Mouse (Mus musculus) limb, embryonic 13.5 days (tissue): ENCODE measurements around the gene Enpp4. TPM values are rescaled to one million over a fixed set of nuclear protein-coding genes. Genes with fewer than 3 reads are reported as not detected.

ENCODE experiments used
- ATAC-seq: fragments of 200-750 bp; cut with Nextera tagmentation; 2 replicates; pipeline ENCODE4 v1.8.0; 2017; ENCODE audit warnings: low read depth, moderate number of reproducible peaks, moderate TSS enrichment; ENCODE audit not compliant: low FRiP score
- H3K27ac ChIP-seq: fragments of 300-500 bp; sonication (generic); 2 replicates; pipeline ENCODE4 v1.5.1; 2015; ENCODE audit warnings: inconsistent platforms, mild to moderate bottlenecking, moderate library complexity
- H3K27me3 ChIP-seq: fragments of 300-500 bp; sonication (generic); 2 replicates; pipeline ENCODE4 v1.6.1; 2015; ENCODE audit warnings: mild to moderate bottlenecking, inconsistent platforms
- H3K36me3 ChIP-seq: fragments of 300-500 bp; sonication (generic); 2 replicates; pipeline ENCODE4 v1.6.1; 2015; ENCODE audit warnings: inconsistent platforms, mild to moderate bottlenecking, moderate library complexity
- H3K4me1 ChIP-seq: fragments of 300-500 bp; sonication (generic); 2 replicates; pipeline ENCODE4 v1.6.1; 2015; ENCODE audit warnings: inconsistent platforms
- H3K4me2 ChIP-seq: fragments of 300-500 bp; sonication (generic); replicated peaks from 2 replicates; pipeline ENCODE4 v1.6.1; 2015; ENCODE audit warnings: inconsistent platforms, mild to moderate bottlenecking, moderate library complexity
- H3K4me3 ChIP-seq: fragments of 300-500 bp; sonication (generic); 2 replicates; pipeline ENCODE4 v1.5.1; 2015; ENCODE audit warnings: moderate library complexity, mild to moderate bottlenecking, inconsistent platforms
- H3K9ac ChIP-seq: fragments of 300-500 bp; sonication (generic); 2 replicates; pipeline ENCODE4 v1.6.1; 2015; ENCODE audit warnings: mild to moderate bottlenecking, inconsistent platforms
- H3K9me3 ChIP-seq: fragments of 300-500 bp; sonication (generic); 2 replicates; pipeline ENCODE4 v1.6.1; 2016; ENCODE audit warnings: inconsistent platforms
- WGBS: fragments of 180-500 bp; shearing (Covaris S2); methylation state at CpG from one replicate; pipeline ENCODE4 v1.1.7; 2015; 5-methylcytosine and 5-hydroxymethylcytosine counted together
- polyA plus RNA-seq: library from polyadenylated mRNA; unstranded; fragments of >200 nt; fragmentation: Nextera tagmentation; extraction: Ambion mirVana; gene quantifications from 2 replicates; pipeline ENCODE4 v1.2.1, GENCODE M21; 2015

The Enpp4 gene
- polyA plus RNA-seq = 5.4 TPM in 2 replicates

DNA sequence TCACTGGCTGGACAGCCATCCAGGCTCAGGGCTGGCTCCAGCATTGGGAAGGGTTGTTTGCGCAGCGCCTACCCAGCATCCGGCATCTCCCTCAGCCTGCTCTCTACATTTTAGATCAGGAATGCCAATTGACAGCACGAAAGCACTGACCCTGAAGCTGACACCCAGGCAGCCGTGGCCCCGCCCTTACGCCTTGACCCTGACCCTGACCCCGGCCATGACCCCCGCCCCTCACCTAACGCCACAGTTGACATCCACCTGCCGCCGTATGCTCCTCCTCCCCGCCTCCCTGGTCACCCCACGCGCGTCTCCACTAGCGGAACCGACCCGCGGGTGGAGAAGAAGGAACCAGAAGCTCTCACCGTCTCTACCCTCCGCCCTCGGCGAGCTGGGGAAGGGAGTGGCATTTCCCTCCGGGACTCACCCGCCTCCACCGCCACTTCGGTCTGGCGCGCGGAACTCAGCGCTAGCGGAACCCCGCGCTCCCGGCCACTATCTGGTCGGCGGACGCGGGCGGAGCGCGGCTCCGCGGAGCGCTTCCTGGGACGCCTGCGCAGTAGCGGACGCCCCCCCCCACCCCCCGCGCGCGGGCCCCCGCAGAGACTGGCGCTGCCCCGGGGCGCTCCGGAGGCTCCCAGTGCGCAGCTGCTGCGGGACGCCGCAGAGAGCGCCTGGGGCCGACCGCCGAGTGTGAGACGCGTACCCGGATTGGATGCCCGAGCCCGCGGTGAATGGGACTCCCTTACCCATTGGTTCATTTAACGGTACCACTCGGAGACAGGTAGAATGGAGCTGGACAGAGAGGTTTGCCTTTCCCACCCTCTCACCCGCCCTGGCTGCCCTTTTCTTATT is at the start of gene Enpp4:
Enpp4 (minus strand) TSS at position 523 of the 852 bp plus-strand sequence.
- Histone ChIP-seq H3K27ac (no peak within 1 kb of the TSS), H3K9ac (peak within 1 kb of the TSS; percentile 72), H3K4me3 (peak within 1 kb of the TSS; percentile 73), H3K36me3 (no peaks in the 10 kb centered on the region), H3K4me1 (peaks cover 13% of the 10 kb centered on the region), H3K27me3 (peaks cover 9% of the 10 kb centered on the region; the same call in 1 of the 2 replicates), H3K9me3 (no peaks in the 10 kb centered on the region), H3K4me2 (peak within 1 kb of the TSS; percentile 92)
- peak; percentile 90 for ATAC-seq
- WGBS = under 1% methylated on average over 63 of the region's 76 CpGs

DNA sequence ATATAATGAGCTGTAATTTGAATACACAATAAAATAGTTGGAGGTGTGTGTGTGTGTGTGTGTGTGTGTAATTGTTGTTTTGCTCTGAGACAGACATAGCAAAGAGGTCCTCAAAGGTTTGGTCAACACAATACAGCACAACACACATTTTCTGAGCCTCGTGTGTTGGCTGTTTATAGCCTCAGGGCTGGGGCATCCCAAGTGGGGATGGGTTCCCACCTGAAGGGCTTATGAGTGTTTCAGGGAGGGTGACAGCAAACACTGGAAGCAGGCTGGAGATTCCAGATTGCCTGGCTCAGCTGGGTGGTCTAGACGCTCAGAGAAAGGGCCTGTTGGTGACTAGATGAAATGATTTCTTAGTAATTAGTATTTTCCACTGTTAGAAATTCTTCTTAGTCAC is 49.6 kb upstream of the Enpp4 start:
- no peak overlapping the region for H3K9ac ChIP-seq
- ATAC-seq = no peak
- H3K9me3 ChIP-seq = no peaks in the 10 kb centered on the region
- no peak overlapping the region for H3K27ac ChIP-seq
- H3K27me3 ChIP-seq = no peaks in the 10 kb centered on the region
- no peaks in the 10 kb centered on the region for H3K36me3 ChIP-seq
- H3K4me3 ChIP-seq = no peak overlapping the region
- peaks cover 6% of the 10 kb centered on the region; the same call in 1 of the 2 replicates for H3K4me1 ChIP-seq
- H3K4me2 ChIP-seq = no peak overlapping the region
- WGBS = 50% methylated on average over 2 of the region's 2 CpGs

DNA sequence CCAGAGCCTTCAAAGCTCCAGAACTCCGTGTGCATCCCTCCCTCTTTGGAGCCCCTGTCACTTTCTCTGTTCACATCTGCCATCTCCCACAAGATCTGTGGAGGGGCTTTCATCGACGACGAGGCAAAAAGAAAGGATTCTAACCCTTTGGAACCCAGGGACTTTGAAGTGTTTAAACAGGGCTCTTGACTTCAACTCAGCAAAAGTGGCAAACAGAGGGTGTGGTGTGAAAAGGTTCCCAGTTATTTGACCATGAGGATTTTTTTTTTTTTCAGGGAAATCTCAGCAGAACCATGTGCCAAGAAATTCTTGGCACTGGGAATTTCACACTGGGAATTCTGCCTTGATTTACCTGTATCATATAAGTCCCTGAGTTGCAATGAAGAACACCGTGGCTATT is 48.3 kb upstream of the Enpp4 start:
- Histone ChIP-seq H3K4me1 (peaks cover 6% of the 10 kb centered on the region; the same call in 1 of the 2 replicates), H3K27ac (no peak overlapping the region), H3K27me3 (no peaks in the 10 kb centered on the region), H3K4me3 (no peak overlapping the region), H3K4me2 (no peak overlapping the region), H3K36me3 (no peaks in the 10 kb centered on the region), H3K9me3 (no peaks in the 10 kb centered on the region), H3K9ac (no peak overlapping the region)
- ATAC-seq = no peak
- 28% methylated on average over 5 of the region's 5 CpGs for WGBS

DNA sequence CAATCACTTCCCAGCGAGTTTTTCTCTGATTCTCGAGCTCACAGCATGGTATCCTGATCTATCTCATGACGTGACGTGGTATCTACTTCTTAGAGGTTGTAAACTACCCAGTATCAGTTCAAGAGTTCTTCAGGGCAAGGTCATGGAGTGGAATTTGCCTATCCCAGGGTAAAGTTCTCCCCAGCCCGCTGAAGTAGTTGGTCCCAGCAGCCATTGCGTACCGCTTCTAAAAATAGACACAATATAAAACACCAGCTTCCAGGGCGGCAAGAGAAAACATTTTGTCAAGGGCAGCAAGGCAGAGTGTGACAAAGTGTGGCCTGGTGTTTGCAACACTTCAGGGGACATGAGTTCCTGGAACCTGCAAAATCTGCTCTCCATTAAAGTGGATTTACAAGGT is 46.3 kb upstream of the Enpp4 start:
- Histone ChIP-seq H3K4me1 (peaks cover 18% of the 10 kb centered on the region; the same call in 1 of the 2 replicates), H3K4me3 (no peak overlapping the region), H3K27me3 (no peaks in the 10 kb centered on the region), H3K4me2 (no peak overlapping the region), H3K9me3 (no peaks in the 10 kb centered on the region), H3K9ac (no peak overlapping the region), H3K27ac (no peak overlapping the region), H3K36me3 (no peaks in the 10 kb centered on the region)
- 63% methylated on average over 8 of the region's 8 CpGs for WGBS
- no peak for ATAC-seq

DNA sequence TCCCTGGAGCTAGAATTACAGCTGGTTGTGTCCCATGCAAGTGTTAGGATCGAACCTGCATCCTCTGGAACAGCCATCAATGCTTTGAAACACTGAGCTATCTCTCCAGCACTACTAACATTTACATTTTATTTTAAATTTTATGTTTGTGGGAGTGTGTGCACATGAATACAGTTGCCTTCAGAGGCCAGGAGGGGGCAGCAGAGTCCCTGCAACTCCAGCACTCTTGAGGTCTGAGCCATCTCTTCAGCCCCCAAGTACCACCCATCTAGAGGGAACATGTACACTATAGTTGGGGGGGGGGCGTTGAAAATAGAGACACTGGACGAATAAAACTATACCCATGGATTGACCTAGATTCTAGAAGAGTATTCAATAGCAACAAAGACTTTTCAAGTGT is 45.5 kb upstream of the Enpp4 start:
- Histone ChIP-seq H3K4me3 (no peak overlapping the region), H3K9ac (no peak overlapping the region), H3K4me2 (no peak overlapping the region), H3K36me3 (no peaks in the 10 kb centered on the region), H3K4me1 (peaks cover 18% of the 10 kb centered on the region; the same call in 1 of the 2 replicates), H3K9me3 (no peaks in the 10 kb centered on the region), H3K27ac (no peak overlapping the region), H3K27me3 (no peaks in the 10 kb centered on the region)
- ATAC-seq = no peak
- 75% methylated on average over 3 of the region's 3 CpGs for WGBS

DNA sequence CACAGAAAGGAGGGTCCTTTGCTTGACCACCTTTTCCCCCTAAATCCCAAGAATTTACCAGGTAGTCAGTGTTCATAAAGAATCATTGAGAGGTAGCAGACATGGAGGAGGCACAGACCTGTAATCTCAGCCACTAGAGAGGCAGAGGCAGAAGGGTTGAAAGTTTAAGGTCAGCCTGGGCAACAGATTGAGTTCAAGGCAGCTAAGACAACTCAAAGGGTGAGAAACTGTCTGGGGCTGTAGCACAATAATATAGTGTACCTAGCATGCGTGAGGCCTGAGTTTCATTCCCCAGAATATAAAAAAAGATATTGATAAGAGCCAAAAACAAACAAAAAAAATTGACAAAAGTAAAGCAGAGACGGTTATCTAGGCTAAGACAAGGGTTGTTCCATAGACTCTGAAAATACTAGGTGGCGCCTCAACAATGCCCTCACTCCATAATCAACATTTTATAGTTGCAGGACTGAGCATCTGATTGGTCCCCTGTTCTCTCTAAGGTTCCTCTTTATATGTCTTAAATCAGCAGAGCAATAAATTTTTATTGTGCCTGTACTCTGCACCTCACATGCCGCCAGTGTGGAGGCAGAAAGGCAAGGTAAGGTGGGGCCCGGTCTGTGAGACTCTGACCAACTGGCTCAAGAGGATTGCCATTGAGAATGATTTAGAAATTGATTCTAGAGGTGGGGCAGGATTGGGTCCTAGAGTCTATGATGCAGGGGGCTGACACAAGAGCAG is 42.7 kb upstream of the Enpp4 start:
- Histone ChIP-seq H3K27me3 (no peaks in the 10 kb centered on the region), H3K9me3 (no peaks in the 10 kb centered on the region), H3K4me2 (no peak overlapping the region), H3K9ac (no peak overlapping the region), H3K36me3 (no peaks in the 10 kb centered on the region), H3K27ac (no peak overlapping the region), H3K4me1 (peaks cover 18% of the 10 kb centered on the region; the same call in 1 of the 2 replicates), H3K4me3 (no peak overlapping the region)
- WGBS = 44% methylated on average over 5 of the region's 5 CpGs
- no peak for ATAC-seq

DNA sequence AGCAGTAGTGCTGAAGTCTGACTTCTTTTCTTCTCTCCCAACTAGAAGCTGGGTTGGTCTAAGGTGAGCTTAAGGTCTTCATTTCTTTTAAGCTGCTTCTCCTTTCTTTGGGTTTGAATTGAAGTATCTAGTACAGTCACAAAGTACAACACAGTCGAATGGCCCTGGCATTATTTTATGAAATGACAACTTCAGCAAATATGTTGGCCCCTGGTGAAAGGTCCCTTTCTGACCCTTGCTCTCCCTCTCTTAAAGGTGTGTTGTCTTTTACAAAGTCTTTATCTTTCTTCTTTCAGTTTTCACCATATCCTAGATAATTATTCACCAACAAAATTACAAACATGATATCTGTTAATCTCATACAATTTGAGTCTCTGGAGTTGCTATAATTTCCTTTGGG is 40.2 kb upstream of the Enpp4 start:
- Histone ChIP-seq H3K4me1 (0 out of 2 replicates have a peak, but pooled peaks cover 13% of the 10 kb centered on the region), H3K27ac (no peak overlapping the region), H3K4me3 (no peak overlapping the region), H3K9ac (no peak overlapping the region), H3K4me2 (no peak overlapping the region), H3K27me3 (no peaks in the 10 kb centered on the region), H3K36me3 (no peaks in the 10 kb centered on the region), H3K9me3 (no peaks in the 10 kb centered on the region)
- no peak for ATAC-seq
- 77% methylated on average over 1 of the region's 1 CpGs for WGBS

DNA sequence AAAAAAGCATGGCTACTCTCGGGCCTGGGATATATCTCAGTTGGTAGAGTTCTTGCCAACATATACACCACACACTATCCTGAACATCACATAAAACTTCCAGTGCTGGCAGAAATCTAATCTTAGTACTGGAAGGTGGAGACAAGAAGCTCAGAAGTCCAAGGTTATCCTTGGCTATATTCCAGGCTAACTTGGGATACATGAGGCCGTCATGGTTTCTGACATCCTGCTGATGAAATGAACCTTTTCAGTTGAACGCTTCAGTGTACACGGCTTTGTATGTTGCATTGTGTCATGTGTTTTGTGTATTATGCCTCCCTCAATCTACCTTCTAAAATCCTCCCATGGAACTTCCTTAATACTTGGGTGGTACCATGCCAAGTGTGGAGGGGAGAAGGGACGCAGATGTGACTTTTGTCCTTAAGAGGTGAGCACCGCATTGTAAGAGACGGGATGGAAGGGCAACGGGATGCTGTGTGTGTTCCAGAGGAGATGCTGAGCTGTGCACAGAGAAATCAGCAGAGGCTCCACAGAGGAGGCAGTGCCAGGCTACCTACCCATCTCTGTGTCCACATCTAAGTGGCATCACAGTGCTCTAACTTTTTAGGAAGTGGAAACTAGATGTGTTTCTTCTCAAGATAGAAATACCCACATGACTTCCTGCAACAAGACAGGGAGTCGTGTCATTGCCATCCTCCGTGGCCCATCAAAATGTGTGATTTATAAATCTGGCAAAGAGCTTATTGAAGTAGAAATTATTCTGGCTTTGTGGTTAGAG is 31.4 kb upstream of the Enpp4 start:
- no peak overlapping the region for H3K4me3 ChIP-seq
- H3K4me2 ChIP-seq = no peak overlapping the region
- no peaks in the 10 kb centered on the region for H3K36me3 ChIP-seq
- H3K9me3 ChIP-seq = no peaks in the 10 kb centered on the region
- H3K27ac ChIP-seq = no peak overlapping the region
- H3K27me3 ChIP-seq = peaks cover 11% of the 10 kb centered on the region; the same call in 1 of the 2 replicates
- no peak overlapping the region for H3K9ac ChIP-seq
- 88% methylated on average over 10 of the region's 10 CpGs for WGBS
- ATAC-seq = no peak
- no peaks in the 10 kb centered on the region for H3K4me1 ChIP-seq

DNA sequence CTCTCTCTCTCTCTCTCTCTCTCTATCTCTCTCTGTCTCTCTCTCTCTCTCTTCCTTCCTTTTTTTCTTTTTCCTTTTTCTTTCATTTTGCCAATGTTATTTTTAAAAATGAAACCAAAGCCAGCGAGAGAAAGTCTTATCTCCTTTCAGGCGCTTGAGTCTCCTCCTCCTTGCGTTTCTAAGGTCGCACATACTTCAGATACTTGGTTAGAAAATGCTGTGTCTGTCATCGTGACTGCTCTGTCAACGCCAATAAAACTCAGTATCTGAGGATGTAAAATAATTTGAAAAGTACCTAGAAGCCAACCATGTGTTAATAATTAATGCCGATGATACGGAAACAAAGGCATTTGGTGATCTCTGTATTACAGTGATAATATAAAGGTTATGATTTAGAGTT is 30.4 kb upstream of the Enpp4 start:
- ATAC-seq = no peak
- no peak overlapping the region for H3K9ac ChIP-seq
- H3K27me3 ChIP-seq = peaks cover 17% of the 10 kb centered on the region; the same call in 1 of the 2 replicates
- no peak overlapping the region for H3K4me3 ChIP-seq
- no peaks in the 10 kb centered on the region for H3K9me3 ChIP-seq
- WGBS = 74% methylated on average over 8 of the region's 8 CpGs
- H3K36me3 ChIP-seq = no peaks in the 10 kb centered on the region
- H3K27ac ChIP-seq = no peak overlapping the region
- no peak overlapping the region for H3K4me2 ChIP-seq
- H3K4me1 ChIP-seq = no peaks in the 10 kb centered on the region

DNA sequence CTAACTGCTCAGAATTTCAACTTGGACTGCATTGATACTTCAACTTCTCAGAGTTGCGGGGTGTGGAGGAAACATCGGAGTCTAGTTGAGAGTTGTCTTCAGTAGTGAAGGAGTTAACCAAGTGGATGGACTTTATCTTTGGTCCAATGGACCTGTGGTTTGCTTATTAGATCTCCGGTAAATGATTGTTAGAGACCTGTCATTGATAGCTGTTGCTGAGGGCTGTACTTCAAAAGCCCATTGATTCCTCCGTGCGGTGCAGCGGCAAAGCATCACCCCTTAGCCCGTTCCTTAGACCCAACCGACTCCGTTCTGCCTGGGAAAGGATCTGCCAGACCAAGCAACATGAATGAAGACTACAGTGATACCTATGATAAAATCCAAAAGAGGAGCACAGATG is 28.9 kb upstream of the Enpp4 start:
- no peak for ATAC-seq
- Histone ChIP-seq H3K36me3 (no peaks in the 10 kb centered on the region), H3K4me3 (no peak overlapping the region), H3K27ac (no peak overlapping the region), H3K9ac (no peak overlapping the region), H3K9me3 (no peaks in the 10 kb centered on the region), H3K4me2 (no peak overlapping the region), H3K27me3 (peaks cover 17% of the 10 kb centered on the region; the same call in 1 of the 2 replicates), H3K4me1 (no peaks in the 10 kb centered on the region)
- WGBS = 85% methylated on average over 9 of the region's 9 CpGs

- ATAC-seq = no peak
- 77% methylated on average over 6 of the region's 6 CpGs for WGBS
Measured at GRCm38 (mm10) chr17:44134106-44134505, 28.5 kb upstream of the Enpp4 start.

More at GRCm38 (mm10) chr17:44134106-44134505, 28.5 kb upstream of the Enpp4 start:
- H3K4me2 ChIP-seq = no peak overlapping the region
- H3K9me3 ChIP-seq = no peaks in the 10 kb centered on the region
- peaks cover 17% of the 10 kb centered on the region; the same call in 1 of the 2 replicates for H3K27me3 ChIP-seq
- no peaks in the 10 kb centered on the region for H3K36me3 ChIP-seq
- no peak overlapping the region for H3K27ac ChIP-seq
- no peak overlapping the region for H3K9ac ChIP-seq
- H3K4me1 ChIP-seq = no peaks in the 10 kb centered on the region
- H3K4me3 ChIP-seq = no peak overlapping the region
